Mouse (Mus musculus): ENCODE data around the gene Rplp2. TPM values are rescaled to one million over a fixed set of nuclear protein-coding genes. Genes with fewer than 3 reads are reported as not detected.

Rplp2 gene
- polyA plus RNA-seq, 1 experiment from 2014 or later: 1,214 TPM

DNA sequence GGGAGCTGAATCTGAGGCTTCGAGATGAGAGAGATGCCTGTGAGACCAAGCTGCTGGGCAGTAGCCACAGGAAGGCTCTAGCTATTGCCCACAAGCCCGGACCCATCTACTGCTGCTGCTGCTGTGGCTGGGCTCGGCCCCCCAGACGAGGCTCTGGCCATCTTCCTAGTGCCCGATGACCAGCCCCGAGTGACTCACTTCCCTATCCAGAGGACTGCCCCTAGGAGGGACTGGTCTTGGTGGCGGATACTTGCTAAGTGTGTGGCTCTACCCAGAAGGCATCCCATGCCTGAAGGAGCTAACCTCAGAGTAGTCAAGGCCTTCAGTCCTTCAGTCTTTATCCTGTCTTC lies 18.9 kb downstream of the Rplp2 start:
- H3K4me1 ChIP-seq: peaks cover 66% of the 10 kb centered on the region
- H3K27ac ChIP-seq: peak overlapping the region; percentile 39; the same call in 1 of the 2 replicates
- 75% methylated on average over 7 of the region's 7 CpGs for WGBS
- peak overlapping the region; percentile 60 for H3K4me2 ChIP-seq (replicated peaks)
- H3K4me3 ChIP-seq: 0 out of 2 replicates have a peak overlapping the region, but pooled peaks have one; percentile 33
- no peak for ATAC-seq (ENCODE audit: low FRiP score, low read depth)
- H3K9me3 ChIP-seq: no peaks in the 10 kb centered on the region
- peaks cover 54% of the 10 kb centered on the region for H3K27me3 ChIP-seq
- H3K9ac ChIP-seq: peak overlapping the region; percentile 61
- H3K36me3 ChIP-seq: peaks cover 20% of the 10 kb centered on the region

DNA sequence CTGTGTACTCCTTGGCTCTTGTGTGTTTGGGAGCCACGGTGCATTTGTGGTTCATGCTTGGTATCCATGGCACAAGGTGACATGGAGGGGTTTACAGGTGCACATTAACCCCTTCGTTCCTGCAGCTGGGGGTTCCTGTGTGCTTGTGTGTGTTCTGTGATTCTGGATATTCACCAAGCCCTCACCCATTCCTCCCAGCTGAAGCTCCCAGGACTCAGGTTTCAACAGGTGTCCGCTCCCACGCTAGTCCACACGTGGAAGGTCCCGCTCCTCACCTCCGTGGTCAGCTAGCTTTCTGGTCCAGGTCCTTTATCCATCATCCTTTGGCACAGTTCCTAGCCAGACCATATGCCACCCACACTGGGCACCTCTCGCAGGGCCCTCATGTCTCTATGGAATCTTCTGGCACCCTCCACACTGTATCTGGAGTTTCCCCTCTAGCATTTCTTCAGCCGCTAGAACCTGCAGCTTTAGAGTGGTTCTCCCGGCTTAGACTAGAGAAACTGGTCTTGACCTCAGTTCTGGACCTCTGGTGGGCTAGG lies 19.5 kb downstream of the Rplp2 start:
- Histone ChIP-seq H3K9ac (peak overlapping the region; percentile 86), H3K4me1 (peaks cover 63% of the 10 kb centered on the region), H3K27me3 (peaks cover 48% of the 10 kb centered on the region), H3K9me3 (no peaks in the 10 kb centered on the region), H3K4me2 (replicated peaks) (peak overlapping the region; percentile 91), H3K36me3 (peaks cover 26% of the 10 kb centered on the region), H3K27ac (peak overlapping the region; percentile 81), H3K4me3 (peak overlapping the region; percentile 83)
- 56% methylated on average over 10 of the region's 10 CpGs for WGBS
- no peak for ATAC-seq (ENCODE audit: low FRiP score, low read depth)

DNA sequence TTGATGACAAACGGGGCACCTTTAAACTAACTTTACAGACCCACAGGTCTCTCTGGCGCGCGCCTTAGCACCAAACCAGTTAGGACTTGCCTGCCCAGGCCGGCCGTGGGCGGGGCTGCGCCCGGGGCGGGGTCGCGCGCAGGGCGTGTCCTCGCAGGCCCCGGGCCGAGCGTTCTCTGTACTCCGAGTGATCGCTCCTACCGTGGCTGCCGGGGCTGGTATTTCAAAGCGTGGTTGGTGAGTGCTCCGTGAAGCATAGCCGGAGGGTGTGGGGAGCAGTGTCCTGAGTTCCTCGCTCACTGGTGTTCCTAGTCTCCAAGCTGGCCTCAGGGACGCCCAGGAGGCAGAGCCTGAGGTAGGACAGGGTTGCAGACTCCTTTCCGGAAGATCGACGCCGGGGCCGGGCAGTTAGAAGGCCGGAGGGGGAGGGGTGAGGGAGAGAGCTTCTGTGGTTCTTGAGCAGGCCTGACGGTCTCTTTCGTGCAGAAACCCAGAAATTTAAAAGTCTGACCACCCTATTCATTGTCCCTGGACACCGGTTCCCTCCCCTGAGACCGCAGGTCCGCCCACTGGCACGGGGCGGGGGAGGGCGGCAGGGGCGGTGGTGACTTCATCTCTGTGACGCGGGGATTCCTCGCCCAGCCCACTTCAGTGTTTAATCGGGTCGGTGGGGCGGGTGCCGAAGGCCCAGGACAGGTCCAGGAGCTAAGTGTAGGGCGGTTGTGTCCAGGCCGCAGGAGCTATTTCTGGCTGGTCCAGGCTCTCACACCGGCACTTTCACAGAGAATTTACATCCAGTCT lies 20.3 kb downstream of the Rplp2 start, which contains the start of gene Cd151:
Cd151 (plus strand) TSS at position 163 of the 801 bp plus-strand sequence.
- H3K9ac ChIP-seq: peak within 1 kb of the TSS; percentile 86
- H3K27ac ChIP-seq: peak within 1 kb of the TSS; percentile 81
- peaks cover 33% of the 10 kb centered on the region for H3K36me3 ChIP-seq
- no peaks in the 10 kb centered on the region for H3K9me3 ChIP-seq
- peak within 1 kb of the TSS; percentile 83 for H3K4me3 ChIP-seq
- under 1% methylated on average over 52 of the region's 52 CpGs for WGBS
- peak within 1 kb of the TSS; percentile 91 for H3K4me2 ChIP-seq (replicated peaks)
- peak; percentile 81 for ATAC-seq (ENCODE audit: low FRiP score, low read depth)
- H3K4me1 ChIP-seq: peaks cover 56% of the 10 kb centered on the region
- H3K27me3 ChIP-seq: peaks cover 40% of the 10 kb centered on the region

DNA sequence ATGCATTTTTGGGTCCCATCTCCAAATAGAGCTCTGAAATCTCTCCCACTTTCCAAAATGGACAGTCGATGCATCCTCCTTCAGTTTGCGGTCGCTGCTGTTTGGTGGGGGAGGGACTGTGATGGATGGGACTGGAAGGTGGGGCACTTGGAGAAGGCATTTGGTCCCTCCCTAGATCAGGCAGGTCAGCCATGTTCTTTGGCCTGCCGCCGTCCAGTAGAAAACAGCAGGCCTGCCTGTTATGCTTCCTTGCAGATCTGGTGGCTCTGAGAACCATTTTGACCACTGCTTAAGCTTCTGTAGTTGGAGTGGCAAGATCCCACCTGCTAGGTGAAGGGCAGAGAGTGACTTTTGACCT lies 21.0 kb downstream of the Rplp2 start:
- peaks cover 38% of the 10 kb centered on the region for H3K36me3 ChIP-seq
- peak overlapping the region; percentile 91 for H3K4me2 ChIP-seq (replicated peaks)
- H3K27me3 ChIP-seq: peaks cover 33% of the 10 kb centered on the region
- no peaks in the 10 kb centered on the region for H3K9me3 ChIP-seq
- H3K9ac ChIP-seq: peak overlapping the region; percentile 86
- peak overlapping the region; percentile 81; the same call in 1 of the 2 replicates for H3K27ac ChIP-seq
- peak overlapping the region; percentile 83 for H3K4me3 ChIP-seq
- ATAC-seq (ENCODE audit: low FRiP score, low read depth): no peak
- peaks cover 54% of the 10 kb centered on the region for H3K4me1 ChIP-seq
- 14% methylated on average over 5 of the region's 5 CpGs for WGBS

- WGBS: 14% methylated on average over 8 of the region's 8 CpGs
- peaks cover 58% of the 10 kb centered on the region for H3K4me1 ChIP-seq
- peak; percentile 60 for ATAC-seq (ENCODE audit: low FRiP score, low read depth)
Observed at GRCm38 (mm10) chr7:141468522-141469211, 21.5 kb downstream of the Rplp2 start.

DNA sequence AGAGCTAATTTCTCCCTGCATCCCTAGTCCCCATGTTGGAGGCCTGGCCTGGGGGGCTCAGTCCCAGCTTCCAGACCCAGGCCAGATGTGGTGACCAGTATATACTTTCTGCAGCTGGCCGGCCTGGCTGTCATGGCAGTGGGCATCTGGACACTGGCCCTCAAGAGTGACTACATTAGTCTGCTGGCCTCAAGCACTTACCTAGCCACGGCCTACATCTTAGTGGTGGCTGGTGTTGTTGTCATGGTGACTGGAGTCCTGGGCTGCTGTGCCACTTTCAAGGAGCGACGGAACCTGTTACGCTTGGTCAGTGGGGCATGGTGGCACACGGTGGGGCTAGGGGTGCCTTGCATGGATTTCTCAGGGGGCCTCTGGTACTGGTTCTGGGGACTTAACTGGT lies 22.2 kb downstream of the Rplp2 start:
- H3K27ac ChIP-seq: peak overlapping the region; percentile 81
- peaks cover 21% of the 10 kb centered on the region for H3K27me3 ChIP-seq
- H3K9ac ChIP-seq: peak overlapping the region; percentile 86
- WGBS: 89% methylated on average over 6 of the region's 6 CpGs
- peaks cover 59% of the 10 kb centered on the region for H3K4me1 ChIP-seq
- H3K36me3 ChIP-seq: peaks cover 38% of the 10 kb centered on the region
- H3K4me2 ChIP-seq (replicated peaks): peak overlapping the region; percentile 91
- no peaks in the 10 kb centered on the region for H3K9me3 ChIP-seq
- peak overlapping the region; percentile 83 for H3K4me3 ChIP-seq
- no peak for ATAC-seq (ENCODE audit: low FRiP score, low read depth)

More at GRCm38 (mm10) chr7:141468522-141469211, 21.5 kb downstream of the Rplp2 start:
- no peaks in the 10 kb centered on the region for H3K9me3 ChIP-seq
- H3K36me3 ChIP-seq: peaks cover 38% of the 10 kb centered on the region
- H3K9ac ChIP-seq: peak overlapping the region; percentile 86
- H3K4me3 ChIP-seq: peak overlapping the region; percentile 83
- H3K27me3 ChIP-seq: peaks cover 28% of the 10 kb centered on the region
- peak overlapping the region; percentile 81 for H3K27ac ChIP-seq
- peak overlapping the region; percentile 91 for H3K4me2 ChIP-seq (replicated peaks)

DNA sequence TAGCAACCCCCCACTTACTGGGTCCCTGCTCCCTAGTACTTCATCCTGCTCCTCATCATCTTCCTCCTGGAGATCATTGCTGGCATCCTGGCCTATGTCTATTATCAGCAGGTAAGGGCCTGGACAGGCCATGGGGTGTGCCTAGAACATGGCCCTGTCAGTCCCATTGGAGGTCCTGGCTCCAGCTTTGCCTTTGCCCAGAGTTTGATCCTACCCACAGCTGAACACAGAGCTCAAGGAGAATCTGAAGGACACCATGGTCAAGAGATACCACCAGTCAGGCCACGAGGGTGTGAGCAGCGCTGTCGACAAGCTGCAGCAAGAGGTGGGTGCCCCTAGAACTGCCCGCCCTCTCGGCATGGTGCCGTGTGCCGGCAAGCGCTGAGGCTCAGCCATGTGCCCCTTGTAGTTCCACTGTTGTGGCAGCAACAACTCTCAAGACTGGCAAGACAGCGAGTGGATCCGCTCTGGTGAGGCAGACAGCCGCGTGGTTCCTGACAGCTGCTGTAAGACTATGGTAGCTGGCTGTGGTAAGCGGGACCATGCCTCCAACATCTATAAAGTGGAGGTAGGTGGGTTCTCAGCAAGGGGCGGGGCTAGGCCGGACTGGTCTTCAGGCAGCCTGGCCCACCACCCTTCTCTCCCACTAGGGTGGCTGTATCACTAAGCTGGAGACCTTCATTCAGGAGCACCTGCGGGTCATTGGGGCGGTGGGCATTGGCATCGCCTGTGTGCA lies 22.9 kb downstream of the Rplp2 start:
- 89% methylated on average over 18 of the region's 18 CpGs for WGBS
- H3K4me2 ChIP-seq (replicated peaks): peak overlapping the region; percentile 91; the same call in 1 of the 2 replicates
- no peak overlapping the region for H3K9ac ChIP-seq
- H3K9me3 ChIP-seq: no peaks in the 10 kb centered on the region
- peaks cover 14% of the 10 kb centered on the region for H3K27me3 ChIP-seq
- H3K27ac ChIP-seq: no peak overlapping the region
- no peak overlapping the region for H3K4me3 ChIP-seq
- peaks cover 54% of the 10 kb centered on the region for H3K4me1 ChIP-seq
- ATAC-seq (ENCODE audit: low FRiP score, low read depth): no peak
- H3K36me3 ChIP-seq: peaks cover 38% of the 10 kb centered on the region

DNA sequence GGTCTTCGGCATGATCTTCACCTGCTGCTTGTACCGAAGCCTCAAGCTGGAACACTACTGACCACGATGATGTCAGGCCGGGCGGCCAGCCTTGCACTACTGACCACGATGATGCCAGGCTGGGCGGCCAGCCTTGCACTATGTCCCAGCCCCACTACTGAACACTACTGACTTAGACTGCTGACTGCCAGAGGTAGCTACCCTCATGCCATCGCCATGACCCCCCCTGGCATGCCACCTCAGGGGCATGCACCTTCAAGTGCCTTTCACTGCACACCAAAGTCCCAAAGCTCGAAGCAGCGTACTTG lies 23.4 kb downstream of the Rplp2 start:
- 93% methylated on average over 10 of the region's 10 CpGs for WGBS
- no peak overlapping the region for H3K9ac ChIP-seq
- no peak for ATAC-seq (ENCODE audit: low FRiP score, low read depth)
- peaks cover 50% of the 10 kb centered on the region for H3K4me1 ChIP-seq
- peaks cover 38% of the 10 kb centered on the region for H3K36me3 ChIP-seq
- no peak overlapping the region for H3K27ac ChIP-seq
- H3K4me2 ChIP-seq (replicated peaks): no peak overlapping the region
- H3K4me3 ChIP-seq: no peak overlapping the region
- no peaks in the 10 kb centered on the region for H3K9me3 ChIP-seq
- H3K27me3 ChIP-seq: peaks cover 8% of the 10 kb centered on the region

GRCm38 (mm10) chr7:141471236-141471635 lies 24.1 kb downstream of the Rplp2 start:
- Histone ChIP-seq H3K4me2 (replicated peaks) (no peak overlapping the region), H3K4me1 (peaks cover 51% of the 10 kb centered on the region), H3K27me3 (peaks cover 2% of the 10 kb centered on the region), H3K9me3 (no peaks in the 10 kb centered on the region), H3K27ac (no peak overlapping the region), H3K4me3 (no peak overlapping the region), H3K9ac (no peak overlapping the region), H3K36me3 (peaks cover 38% of the 10 kb centered on the region)
- no peak for ATAC-seq (ENCODE audit: low FRiP score, low read depth)
- 78% methylated on average over 1 of the region's 1 CpGs for WGBS

GRCm38 (mm10) chr7:141472226-141472625 lies 25.1 kb downstream of the Rplp2 start:
- Histone ChIP-seq H3K27me3 (no peaks in the 10 kb centered on the region), H3K36me3 (peaks cover 38% of the 10 kb centered on the region), H3K9me3 (no peaks in the 10 kb centered on the region), H3K9ac (no peak overlapping the region), H3K4me3 (no peak overlapping the region), H3K4me2 (replicated peaks) (no peak overlapping the region), H3K4me1 (peaks cover 52% of the 10 kb centered on the region), H3K27ac (no peak overlapping the region)
- no peak for ATAC-seq (ENCODE audit: low FRiP score, low read depth)
- WGBS: 78% methylated on average over 6 of the region's 6 CpGs

- no peaks in the 10 kb centered on the region for H3K27me3 ChIP-seq
- no peak overlapping the region for H3K9ac ChIP-seq
- peaks cover 56% of the 10 kb centered on the region for H3K4me1 ChIP-seq
- no peak overlapping the region for H3K4me3 ChIP-seq
- H3K36me3 ChIP-seq: peaks cover 38% of the 10 kb centered on the region
- no peak for ATAC-seq (ENCODE audit: low FRiP score, low read depth)
- no peak overlapping the region for H3K4me2 ChIP-seq (replicated peaks)
- no peaks in the 10 kb centered on the region for H3K9me3 ChIP-seq
- H3K27ac ChIP-seq: no peak overlapping the region
- 83% methylated on average over 6 of the region's 6 CpGs for WGBS
Observed at GRCm38 (mm10) chr7:141472763-141473162, 25.6 kb downstream of the Rplp2 start.

DNA sequence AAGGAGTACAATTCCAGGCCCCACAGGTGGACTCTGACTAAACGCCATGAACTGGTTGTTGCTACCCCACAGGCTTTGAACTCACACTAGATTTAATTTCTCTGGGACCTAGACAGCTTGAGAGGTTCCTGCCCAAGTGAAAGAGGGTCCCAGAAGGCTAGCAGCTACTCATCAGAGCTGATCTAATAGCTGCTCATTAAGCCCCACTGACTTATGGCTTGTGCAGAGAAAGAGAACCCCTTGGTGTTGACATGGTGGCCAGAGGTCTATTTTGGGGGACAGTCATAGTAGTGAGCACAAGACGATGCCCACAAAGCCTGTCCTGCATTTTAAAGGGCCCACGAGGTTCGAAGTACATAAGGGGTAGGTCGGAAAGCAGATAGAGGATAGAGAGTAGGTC lies 27.0 kb downstream of the Rplp2 start:
- H3K27ac ChIP-seq: no peak overlapping the region
- WGBS: 4% methylated on average over 5 of the region's 5 CpGs

More for the DNA sequence above, 27.0 kb downstream of the Rplp2 start:
- peaks cover 36% of the 10 kb centered on the region for H3K36me3 ChIP-seq
- peak overlapping the region; percentile 95 for H3K4me2 ChIP-seq (replicated peaks)
- peak overlapping the region; percentile 78 for H3K4me3 ChIP-seq
- H3K4me1 ChIP-seq: peaks cover 50% of the 10 kb centered on the region
- no peaks in the 10 kb centered on the region for H3K9me3 ChIP-seq
- H3K27me3 ChIP-seq: no peaks in the 10 kb centered on the region
- ATAC-seq (ENCODE audit: low FRiP score, low read depth): no peak
- peak overlapping the region; percentile 81 for H3K9ac ChIP-seq
